In the genomic region with DNA sequence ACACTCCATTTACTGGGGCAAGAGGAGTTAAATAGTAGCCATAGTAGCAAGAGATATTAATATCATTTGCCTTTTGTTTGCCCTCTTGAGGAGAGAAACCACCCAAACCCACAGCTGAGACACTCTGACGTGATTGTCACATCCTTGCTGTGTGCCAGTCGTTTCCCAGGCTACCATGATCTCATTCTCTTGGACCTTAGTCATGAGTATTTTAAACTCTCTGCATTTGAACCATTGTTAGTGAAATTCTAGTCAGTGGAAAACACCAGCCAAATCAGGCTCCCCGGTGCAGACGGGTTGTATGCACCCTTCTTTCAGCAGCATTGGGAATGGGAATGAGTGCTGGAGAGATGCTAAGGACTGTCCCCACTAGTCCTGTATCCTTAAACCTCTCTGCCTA, we compare ENCODE assay signal across 15 mouse cellular contexts.
DNase-seq lines count a peak whose midpoint lies in the region.
"Had no signal": no experiment of that assay in that cellular context is flagged by ENCODE, and none has a peak within 500 bp of the region (broad histone marks: within the 10 kb centered on the region; RNA-seq: fewer than 3 reads in every experiment).

No protein-coding gene starts in this region.

- DNase-seq in layer of hippocampus, adult 11-12 months (ENCODE audit: low spot score) = peak; percentile 35
- no peak for DNase-seq in layer of hippocampus, adult 9-10 months (ENCODE audit: low spot score)
- peak; percentile 7 for DNase-seq in testis, postnatal 10 days (ENCODE audit: low spot score)
- no peak for DNase-seq in testis, postnatal 14 days (ENCODE audit: low spot score)
- peak; percentile 60 for DNase-seq in layer of hippocampus, adult 9-11 months
- no peak for DNase-seq in kidney, adult 11 months
- no peak for DNase-seq in urinary bladder, postnatal 36 days (ENCODE audit: low spot score in 2 of 2)
- DNase-seq: adrenal gland, postnatal 10 days; cerebellum, adult 8-10 months; cerebellum, postnatal 36 days; embryo, embryonic 11 days; kidney, adult 18-20 months; lung, postnatal 4 days; thymus, adult 18-20 months; thymus, postnatal 36 days had no signal

Comparison
In these comparisons a context has a peak if more than half of its experiments do, and no peak if none do; other contexts are left out.
1. DNase-seq: peak in layer of hippocampus, adult 11-12 months (single experiment), testis, postnatal 10 days (single experiment) and layer of hippocampus, adult 9-11 months (single experiment); none in layer of hippocampus, adult 9-10 months (single experiment), testis, postnatal 14 days (single experiment), kidney, adult 11 months (single experiment) and urinary bladder, postnatal 36 days (0 of 2).